Mouse (Mus musculus) liver, embryonic 14.5 days (tissue): ENCODE results near the gene Ggps1. TPM values are rescaled to one million over a fixed set of nuclear protein-coding genes. Genes with fewer than 3 reads are reported as not detected.
A peak's percentile ranks its signal among the peaks of the same experiment; 100 is the strongest.
"Not testable (repeated sequence)": the region's sequence is repeated elsewhere in the genome, so short reads cannot be mapped to it uniquely, and the experiment has no call there.

Experiments
- ATAC-seq: fragments of 200-750 bp; cut with Nextera tagmentation; 2 replicates; pipeline ENCODE4 v1.8.0; 2017; ENCODE audit warnings: moderate number of reproducible peaks, mild to moderate bottlenecking, moderate library complexity; ENCODE audit not compliant: insufficient read depth
- DNase-seq, 3 experiments: peaks; one replicate each; pipeline ENCODE4 v3.0.0-alpha.2; 2012 to 2013; ENCODE audit warnings: low read depth in 3 of 3, low spot score in 3 of 3
- H3K27ac ChIP-seq: fragments of 300-500 bp; sonication (generic); 2 replicates; pipeline ENCODE4 v1.5.1; 2014; ENCODE audit warnings: moderate library complexity, mild to moderate bottlenecking, control low read depth, inconsistent platforms
- H3K27me3 ChIP-seq: fragments of 300-500 bp; sonication (generic); 2 replicates; pipeline ENCODE4 v1.6.1; 2014; ENCODE audit warnings: mild to moderate bottlenecking, low read length, moderate library complexity; ENCODE audit not compliant: control insufficient read depth, insufficient read depth
- H3K36me3 ChIP-seq: fragments of 300-500 bp; sonication (generic); replicated peaks from 2 replicates; pipeline ENCODE4 v1.6.1; 2014; ENCODE audit warnings: low read depth; ENCODE audit not compliant: control insufficient read depth, insufficient read depth
- H3K4me1 ChIP-seq, 2 experiments: fragments of 200-500 bp in 1 of 2; fragments of 300-500 bp in 1 of 2; sonication (generic) in 1 of 2; replicated peaks; 2 replicates each; pipeline ENCODE4 v1.6.1; 2012 to 2014; ENCODE audit warnings: antibody characterized with exemption in 1 of 2, inconsistent platforms in 1 of 2, low read length in 1 of 2; ENCODE audit not compliant: control insufficient read depth in 2 of 2, insufficient read depth in 2 of 2
- H3K4me2 ChIP-seq: fragments of 300-500 bp; sonication (generic); 2 replicates; pipeline ENCODE4 v1.6.1; 2014; ENCODE audit warnings: low read depth, mild to moderate bottlenecking, control low read depth, moderate library complexity
- H3K4me3 ChIP-seq, 2 experiments: fragments of 200-500 bp in 1 of 2; fragments of 300-500 bp in 1 of 2; sonication (generic) in 1 of 2; 2 replicates each; pipeline ENCODE4 v1.5.1; 2012 to 2014; ENCODE audit warnings: low read depth in 2 of 2, low read length in 2 of 2, mild to moderate bottlenecking in 2 of 2, control low read depth in 1 of 2, inconsistent platforms in 1 of 2, moderate library complexity in 1 of 2; ENCODE audit not compliant: insufficient read depth in 1 of 2
- H3K9ac ChIP-seq: fragments of 300-500 bp; sonication (generic); replicated peaks from 2 replicates; pipeline ENCODE4 v1.6.1; 2014; ENCODE audit warnings: mild to moderate bottlenecking, control low read depth, moderate library complexity
- H3K9me3 ChIP-seq: fragments of 300-500 bp; sonication (generic); 2 replicates; pipeline ENCODE4 v1.6.1; 2016; ENCODE audit warnings: low read length, mixed read lengths; ENCODE audit not compliant: control insufficient read depth
- CTCF ChIP-seq: IDR thresholded peaks from 2 replicates; pipeline ENCODE4 v1.5.1; 2016; ENCODE audit warnings: antibody characterized with exemption, low read depth, control low read depth
- EP300 ChIP-seq: IDR thresholded peaks from 2 replicates; pipeline ENCODE4 v1.6.1; 2016; ENCODE audit warnings: antibody characterized with exemption, low read depth
- WGBS: fragments of 180-500 bp; shearing (Covaris S2); extraction: QIAGEN DNeasy Blood & Tissue Kit; methylation state at CpG from one replicate; pipeline ENCODE4 v1.1.7; 2014; ENCODE audit not compliant: insufficient replicate concordance; 5-methylcytosine and 5-hydroxymethylcytosine counted together
- polyA plus RNA-seq, 2 experiments: library from polyadenylated mRNA; depleted of rRNA in 1 of 2; stranded (reverse) in 1 of 2; unstranded in 1 of 2; fragments of >200 nt; fragmentation: Nextera tagmentation in 1 of 2; extraction: Ambion mirVana in 1 of 2; gene quantifications; 2 replicates each; pipeline versions ENCODE4 v1.2.1 to v1.2.3; 2012 to 2014

Ggps1 gene
- polyA plus RNA-seq, 2 experiments: 5.9 to 12.3 TPM

- peak overlapping the region; percentile 66 for H3K9ac ChIP-seq
- H3K4me2 ChIP-seq: peak overlapping the region; percentile 62
- TF ChIP-seq EP300: peak; percentile 84
- no peak for TF ChIP-seq CTCF
Measured at GRCm38 (mm10) chr13:14033309-14034072, 29.8 kb downstream of the Ggps1 start.

GRCm38 (mm10) chr13:14026154-14026820, 37.0 kb downstream of the Ggps1 start:
- Histone ChIP-seq H3K4me2 (no peak overlapping the region), H3K9ac (no peak overlapping the region), H3K27me3 (no peaks in the 10 kb centered on the region), H3K27ac (no peak overlapping the region), H3K9me3 (no peaks in the 10 kb centered on the region), H3K4me3 (no peak overlapping the region), H3K4me1 (peaks cover 12 to 29% of the 10 kb centered on the region in 2 experiments), H3K36me3 (peaks cover 24% of the 10 kb centered on the region)
- no peak for ATAC-seq
- 75% methylated on average over 6 of the region's 6 CpGs for WGBS
- DNase-seq: no peak
- no peak for TF ChIP-seq CTCF
- TF ChIP-seq EP300: no peak

More at GRCm38 (mm10) chr13:14033309-14034072, 29.8 kb downstream of the Ggps1 start:
- ATAC-seq (peak; percentile 72), DNase-seq (peak; percentile 49 to 70 (median 62))
- Histone ChIP-seq H3K27me3 (no peaks in the 10 kb centered on the region), H3K27ac (peak overlapping the region; percentile 98), H3K4me3 (peak overlapping the region in 1 of 2 experiments; percentile 10; a peak in 1 of 4 replicates), H3K4me1 (peaks cover 44 to 51% of the 10 kb centered on the region in 2 experiments), H3K9me3 (no peaks in the 10 kb centered on the region), H3K36me3 (peaks cover 3% of the 10 kb centered on the region)
- WGBS: 11% methylated on average over 5 of the region's 5 CpGs

DNA sequence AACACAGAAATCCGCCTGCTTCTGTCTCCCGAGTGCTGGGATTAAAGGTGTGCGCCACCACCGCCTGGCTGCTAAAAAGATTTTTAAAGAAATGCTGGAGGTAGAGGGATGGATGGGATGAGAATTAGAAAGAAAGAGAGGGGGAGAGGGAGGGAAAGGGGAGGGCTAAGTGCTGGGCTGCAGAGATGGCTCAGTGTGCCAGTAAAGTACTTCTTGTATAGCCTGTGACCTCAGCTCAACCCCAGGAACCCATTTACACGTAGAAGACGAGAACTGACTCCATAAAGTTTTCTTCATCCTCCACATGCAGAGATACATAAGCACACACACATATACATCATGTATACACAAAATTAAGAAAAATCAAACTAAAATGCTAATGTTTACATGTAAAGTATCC, 37.7 kb downstream of the Ggps1 start:
- WGBS: 84% methylated on average over 6 of the region's 6 CpGs
- Histone ChIP-seq H3K4me2 (no peak overlapping the region), H3K27me3 (no peaks in the 10 kb centered on the region), H3K9ac (no peak overlapping the region), H3K9me3 (no peaks in the 10 kb centered on the region), H3K36me3 (peaks cover 24% of the 10 kb centered on the region), H3K27ac (no peak overlapping the region), H3K4me1 (peaks cover 9 to 22% of the 10 kb centered on the region in 2 experiments), H3K4me3 (no peak overlapping the region)
- TF ChIP-seq CTCF (no peak), EP300 (no peak)
- ATAC-seq: no peak
- DNase-seq: no peak

DNA sequence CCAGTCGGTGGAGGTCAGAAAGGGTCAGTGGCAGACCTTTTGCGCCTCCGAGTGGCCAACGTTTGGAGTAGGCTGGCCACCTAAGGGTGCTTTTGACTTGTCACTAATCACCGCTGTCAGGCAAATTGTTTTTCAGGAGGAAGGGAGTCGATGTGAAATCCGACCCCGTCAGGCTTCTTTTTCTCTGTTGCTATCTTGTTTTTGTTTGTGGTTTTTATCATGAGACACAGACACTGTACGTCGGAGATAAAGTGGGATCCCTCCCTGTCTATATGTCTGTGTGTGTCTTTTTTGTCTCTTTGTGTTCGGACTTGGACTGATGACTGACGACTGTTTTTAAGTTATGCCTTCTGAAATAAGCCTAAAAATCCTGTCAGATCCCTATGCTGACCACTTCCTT, 41.9 kb downstream of the Ggps1 start:
- not testable (repeated sequence) for H3K27ac ChIP-seq, DNase-seq, H3K9me3 ChIP-seq, H3K27me3 ChIP-seq, H3K9ac ChIP-seq
- peaks cover 21 to 26% of the 10 kb centered on the region in 2 experiments for H3K4me1 ChIP-seq
- 16% methylated on average over 9 of the region's 12 CpGs for WGBS
- H3K4me2 ChIP-seq: peak overlapping the region; percentile 40
- TF ChIP-seq EP300: peak; percentile 64
- H3K36me3 ChIP-seq: peaks cover 12% of the 10 kb centered on the region
- ATAC-seq: peak; percentile 74; the same call in 1 of the 2 replicates
- H3K4me3 ChIP-seq: 0 out of 4 replicates have a peak overlapping the region, but pooled peaks of 1 of the 2 experiments have one; percentile 21

DNA sequence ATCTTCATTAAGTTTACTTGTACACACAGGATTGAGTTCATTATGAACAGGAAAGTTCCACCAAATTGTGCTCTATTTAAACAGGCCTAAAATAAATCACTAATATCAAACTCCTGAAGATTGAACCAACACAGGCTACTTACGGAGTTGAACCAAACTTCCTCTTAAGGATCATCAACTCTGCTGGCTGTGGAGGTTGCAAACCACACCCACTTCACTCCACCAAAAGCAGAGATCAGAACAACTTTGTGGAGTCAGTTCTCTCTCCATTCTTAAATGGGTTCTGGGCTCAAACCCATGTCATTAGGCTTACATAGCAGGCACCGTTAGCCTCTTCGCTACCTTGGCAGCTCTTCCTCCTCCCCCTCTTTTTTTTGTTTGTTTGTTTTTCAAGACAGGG, 44.4 kb downstream of the Ggps1 start:
- no peak overlapping the region for H3K9ac ChIP-seq
- ATAC-seq: peak; percentile 34; the same call in 1 of the 2 replicates
- H3K27me3 ChIP-seq: no peaks in the 10 kb centered on the region
- H3K9me3 ChIP-seq: no peaks in the 10 kb centered on the region
- H3K27ac ChIP-seq: peak overlapping the region; percentile 63
- peaks cover 21% of the 10 kb centered on the region in 2 experiments for H3K4me1 ChIP-seq
- no peak overlapping the region for H3K4me3 ChIP-seq
- DNase-seq: no peak
- WGBS: 60% methylated on average over 3 of the region's 3 CpGs
- H3K36me3 ChIP-seq: peaks cover 23% of the 10 kb centered on the region
- no peak for TF ChIP-seq CTCF
- TF ChIP-seq EP300: no peak
- peak overlapping the region; percentile 23; the same call in 1 of the 2 replicates for H3K4me2 ChIP-seq
